Mouse (Mus musculus): ENCODE measurements around the gene Kcnip1.

GRCm38 (mm10) chr11:33749979-33750378, 243.0 kb downstream of the Kcnip1 start:
- TF ChIP-seq CTCF (IDR thresholded peaks at IDR 0.05; ENCODE audit: extremely low read depth, insufficient read depth, insufficient read length, insufficient replicate concordance) (peak; percentile 16; the same call in 1 of the 2 replicates), POLR2A (IDR thresholded peaks at IDR 0.05; ENCODE audit: low read depth, low read length) (no peak)
